Mouse (Mus musculus) inflammation-experienced regulatory T-cells (primary cell): ENCODE data around the gene Prg4. TPM values are rescaled to one million over a fixed set of nuclear protein-coding genes. Genes with fewer than 3 reads are reported as not detected.

Experiments
- polyA plus RNA-seq, 2 experiments: library from polyadenylated mRNA; unstranded; fragments of 100-300 nt; shearing (Covaris generic); gene quantifications; one replicate each; pipeline ENCODE4 v1.2.1; 2017

Prg4 gene
- 10 to 100 TPM in 1 of 2 experiments, 1 to 10 TPM in 1; 4.0 to 12.4 TPM for polyA plus RNA-seq

DNA sequence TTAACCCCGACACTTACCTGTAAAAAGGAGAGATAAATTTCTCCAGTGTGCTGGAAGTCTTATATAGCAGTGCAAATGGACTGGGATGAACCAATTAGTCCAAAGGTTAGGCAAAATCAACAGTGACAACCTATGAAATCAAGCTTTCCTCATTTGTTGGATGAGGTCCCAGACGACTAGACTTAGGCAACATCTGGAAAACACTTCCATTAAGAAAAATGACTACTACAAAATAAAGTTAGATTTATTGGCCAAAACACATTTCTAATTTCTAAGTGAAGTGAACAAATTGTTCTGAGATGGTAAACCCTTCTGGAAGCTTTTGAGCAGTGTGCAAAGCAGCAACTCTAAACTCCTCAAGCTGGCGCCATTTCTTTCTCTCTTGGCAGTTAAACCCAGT is at the start of gene Prg4:
TSS of gene Prg4 (minus strand) at position 34 of the 400 bp plus-strand sequence.

Other genes with a start within 250 kb of the Prg4 start
- 1 to 10 TPM in 1 of 2 experiments, under 1 TPM in 1; 0.39 to 1.4 TPM for gene Pdc, start 146.7 kb downstream of the Prg4 start, polyA plus RNA-seq
- 100 to 1,000 TPM; 247 to 296 TPM for gene Tpr, start 73.3 kb downstream of the Prg4 start, polyA plus RNA-seq
- 10 to 100 TPM; 26.4 to 37.6 TPM for gene Odr4, start 73.1 kb downstream of the Prg4 start, polyA plus RNA-seq